Mouse (Mus musculus) cerebellum, postnatal 25 days (tissue): ENCODE measurements around the gene Chd1.

Experiments used
- DNase-seq, 2 experiments: peaks; one replicate each; pipeline ENCODE4 v3.0.0; 2021; ENCODE audit warnings: mixed read lengths in 2 of 2

The Chd1 gene

GRCm38 (mm10) chr17:15812136-15812778 is 107.5 kb downstream of the Chd1 start:
- no peak for DNase-seq

DNA sequence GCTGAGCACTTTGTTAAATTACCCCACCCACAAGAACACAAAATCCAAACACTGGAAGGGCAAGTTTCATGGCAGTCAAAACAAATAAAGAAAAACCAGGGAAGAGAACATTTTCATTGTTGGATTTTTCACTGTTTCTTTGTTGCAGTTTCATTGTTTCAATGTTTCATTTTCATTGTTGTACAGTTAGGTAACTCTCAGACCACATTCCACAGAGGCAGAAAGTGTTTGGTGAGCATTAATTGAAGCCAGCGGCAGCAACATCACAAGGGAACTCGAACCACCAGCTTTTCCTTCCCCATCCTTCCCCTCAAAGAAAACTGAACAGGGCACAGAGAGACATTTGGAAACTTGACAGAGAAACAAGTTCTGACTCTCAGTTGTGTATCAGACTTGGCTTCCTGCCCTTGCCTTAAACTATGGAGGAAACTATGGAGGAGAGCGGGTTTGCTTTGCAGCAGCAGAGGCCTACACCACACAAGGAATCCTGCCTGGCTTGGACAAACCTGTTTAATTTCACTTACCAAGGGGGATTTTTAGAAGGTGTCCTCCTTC is 109.0 kb downstream of the Chd1 start:
- no peak for DNase-seq

- no peak for DNase-seq
Measured at GRCm38 (mm10) chr17:15815312-15816018, 110.7 kb downstream of the Chd1 start.

GRCm38 (mm10) chr17:15816379-15817095 is 111.8 kb downstream of the Chd1 start:
- DNase-seq: no peak

GRCm38 (mm10) chr17:15817096-15817450 is 112.3 kb downstream of the Chd1 start:
- DNase-seq: no peak

GRCm38 (mm10) chr17:15817634-15818033 is 112.9 kb downstream of the Chd1 start:
- no peak for DNase-seq

DNA sequence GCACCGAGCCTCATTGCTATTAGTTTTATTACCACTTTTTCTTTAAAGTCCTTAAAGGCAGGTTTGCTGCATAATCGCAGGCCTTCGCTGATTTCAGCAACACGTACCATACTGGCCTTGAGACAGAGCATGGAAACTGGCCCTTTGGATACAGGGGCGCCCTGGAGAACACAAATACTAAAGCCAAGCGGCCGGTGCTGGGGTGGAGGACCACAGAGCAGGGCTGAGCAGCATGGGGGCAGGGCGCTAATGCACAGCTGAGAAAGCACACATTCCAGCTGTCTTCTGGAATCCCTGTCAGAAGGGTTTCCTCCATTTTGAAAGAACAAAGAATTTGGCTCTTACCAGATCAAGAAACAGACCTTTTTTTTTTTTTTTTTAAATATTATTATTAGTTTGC is 113.6 kb downstream of the Chd1 start:
- DNase-seq: no peak

GRCm38 (mm10) chr17:15820146-15820545 is 115.4 kb downstream of the Chd1 start:
- DNase-seq: no peak

DNA sequence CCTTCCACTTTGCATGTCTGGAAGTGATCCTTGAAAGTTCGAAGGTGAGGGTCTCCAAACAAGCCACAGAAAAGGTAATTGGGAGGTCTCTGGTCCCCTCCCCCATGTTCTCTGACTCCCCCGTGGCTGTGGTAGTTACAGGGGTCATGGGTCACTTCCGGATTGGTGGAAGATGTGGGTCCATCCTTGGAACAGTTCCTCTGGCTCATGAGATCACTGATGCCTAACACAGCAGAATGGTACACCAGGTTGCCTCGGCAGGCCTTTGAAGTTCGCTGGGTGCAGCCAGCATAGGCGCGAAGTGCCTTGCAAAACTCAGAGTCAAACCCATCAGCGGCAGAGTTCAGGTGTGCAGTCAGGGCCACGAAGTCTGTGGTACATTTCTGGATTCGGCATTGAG is 116.0 kb downstream of the Chd1 start:
- DNase-seq: no peak

DNA sequence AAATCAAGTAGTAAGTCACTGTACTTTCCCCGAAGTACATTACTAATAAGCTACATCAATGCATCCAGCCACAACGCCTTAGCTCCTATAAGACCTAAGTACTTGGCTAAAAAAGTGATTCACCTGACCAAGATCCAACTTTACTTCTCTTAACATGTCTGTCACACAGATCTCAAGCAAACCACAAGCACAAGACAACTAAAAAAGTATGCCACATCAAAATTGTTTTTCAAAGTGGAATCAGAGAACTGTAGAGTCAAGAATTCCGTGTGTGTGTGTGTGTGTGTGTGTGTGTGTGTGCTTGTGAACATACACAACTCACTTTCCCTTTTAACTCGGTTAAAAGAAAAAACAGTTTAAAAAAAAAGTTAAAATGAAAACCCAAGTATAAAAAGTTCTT is 116.9 kb downstream of the Chd1 start:
- no peak for DNase-seq
